Comparison of ENCODE assay signal across 8 mouse cellular contexts in genomic region chr8:88604065-88605038, GRCm38 (mm10). TPM values are rescaled to one million over a fixed set of nuclear protein-coding genes. Genes with fewer than 3 reads are reported as not detected.
A peak's percentile ranks its signal among the peaks of the same experiment; 100 is the strongest.
DNase-seq lines count a peak whose midpoint lies in the region; ATAC-seq lines count a peak whose summit lies in the region.

No protein-coding gene starts in this region.

- H3K36me3 ChIP-seq in embryonic facial prominence, embryonic 10.5 days (replicated peaks): no peaks in the 10 kb centered on the region
- no peaks in the 10 kb centered on the region for H3K36me3 ChIP-seq in lung, embryonic 15.5 days

- peak; percentile 75 to 81 for DNase-seq in cerebellum, postnatal 14 days
- no peak for DNase-seq in cerebellum, adult 9-11 months
- DNase-seq in embryonic facial prominence, embryonic 10.5 days (ENCODE audit: low spot score): peak; percentile 98
- DNase-seq in heart, adult 9 months (ENCODE audit: low spot score in 2 of 2): peak; percentile 19 to 30
- peak; percentile 24 for DNase-seq in kidney, adult 11 months
- DNase-seq in ovary, postnatal 36 days (ENCODE audit: low spot score): peak; percentile 53

- ATAC-seq in lung, embryonic 15.5 days (ENCODE audit: borderline replicate concordance, extremely low read depth, low FRiP score, low TSS enrichment): peak; percentile 89
- no peak for ATAC-seq in megakaryocyte, adult 5-6 weeks (ENCODE audit: poor library complexity, severe bottlenecking)

- peak overlapping the region; percentile 84 for H3K27ac ChIP-seq in embryonic facial prominence, embryonic 10.5 days (replicated peaks)
- H3K27ac ChIP-seq in lung, embryonic 15.5 days: peak overlapping the region; percentile 89

- WGBS in embryonic facial prominence, embryonic 10.5 days: 7% methylated on average over 20 of the region's 20 CpGs
- WGBS in lung, embryonic 15.5 days: 5% methylated on average over 18 of the region's 20 CpGs

- H3K9ac ChIP-seq in lung, embryonic 15.5 days: no peak overlapping the region

- H3K4me1 ChIP-seq in embryonic facial prominence, embryonic 10.5 days: peaks cover 45% of the 10 kb centered on the region
- H3K4me1 ChIP-seq in lung, embryonic 15.5 days: peaks cover 29% of the 10 kb centered on the region

- H3K4me2 ChIP-seq in lung, embryonic 15.5 days: peak overlapping the region; percentile 54

- 0 out of 2 replicates have a peak, but pooled peaks cover 3% of the 10 kb centered on the region for H3K27me3 ChIP-seq in embryonic facial prominence, embryonic 10.5 days (replicated peaks; ENCODE audit: low read depth, poor library complexity, severe bottlenecking)
- no peaks in the 10 kb centered on the region for H3K27me3 ChIP-seq in lung, embryonic 15.5 days

- H3K4me3 ChIP-seq in embryonic facial prominence, embryonic 10.5 days: peak overlapping the region; percentile 53
- peak overlapping the region; percentile 18; the same call in 1 of the 2 replicates for H3K4me3 ChIP-seq in lung, embryonic 15.5 days

- H3K9me3 ChIP-seq in embryonic facial prominence, embryonic 10.5 days: 0 out of 2 replicates have a peak, but pooled peaks cover 4% of the 10 kb centered on the region
- H3K9me3 ChIP-seq in lung, embryonic 15.5 days: 0 out of 2 replicates have a peak, but pooled peaks cover 3% of the 10 kb centered on the region

RNA-seq across cellular contexts. Expression of gene Snx20, which starts 31.6 kb away (rescaled TPM):
- polyA plus RNA-seq in embryonic facial prominence, embryonic 10.5 days (2016; fragmentation: Nextera tagmentation; extraction: Ambion mirVana): 0.65 and 0.73 TPM in 2 replicates
- 2.3 and 2.7 TPM in 2 replicates for polyA plus RNA-seq in lung, embryonic 15.5 days (2015; fragmentation: Nextera tagmentation; extraction: Ambion mirVana)
- total RNA-seq in megakaryocyte, adult 5-6 weeks (2015): 60.5 and 64.6 TPM in 2 replicates
- total RNA-seq in megakaryocyte, adult 5-6 weeks (2017): 71.3 and 73.0 TPM in 2 replicates

RNA-seq across cellular contexts. Expression of gene Nod2, which starts 42.8 kb away (rescaled TPM):
- 0.12 and 0.19 TPM in 2 replicates for polyA plus RNA-seq in embryonic facial prominence, embryonic 10.5 days (2016; fragmentation: Nextera tagmentation; extraction: Ambion mirVana)
- 0.11 and 0.21 TPM in 2 replicates for polyA plus RNA-seq in lung, embryonic 15.5 days (2015; fragmentation: Nextera tagmentation; extraction: Ambion mirVana)
- total RNA-seq in megakaryocyte, adult 5-6 weeks (2015): 3.8 and 4.0 TPM in 2 replicates
- total RNA-seq in megakaryocyte, adult 5-6 weeks (2017): 2.5 and 4.0 TPM in 2 replicates
